Mouse (Mus musculus) adrenal gland, adult 18-20 months (tissue): ENCODE results near the gene Fasn. TPM values are rescaled to one million over a fixed set of nuclear protein-coding genes. Genes with fewer than 3 reads are reported as not detected.
"Not testable (repeated sequence)": the region's sequence is repeated elsewhere in the genome, so short reads cannot be mapped to it uniquely, and the experiment has no call there.

Experiments
- DNase-seq, 2 experiments: peaks; one replicate each; pipeline ENCODE4 v3.0.0; 2021 to 2022; ENCODE audit warnings: low spot score in 2 of 2
- total RNA-seq, 2 experiments: library from RNA; stranded (reverse); gene quantifications; 1 replicate in 1 of 2; 2 replicates in 1 of 2; pipeline ENCODE4 v1.2.3; 2021

Gene Fasn
- total RNA-seq, 2 experiments from 2014 or later = 2,155 to 5,020 TPM

- not testable (repeated sequence) for DNase-seq
Measured at GRCm38 (mm10) chr11:120767023-120767422, 57.3 kb downstream of the Fasn start.

DNA sequence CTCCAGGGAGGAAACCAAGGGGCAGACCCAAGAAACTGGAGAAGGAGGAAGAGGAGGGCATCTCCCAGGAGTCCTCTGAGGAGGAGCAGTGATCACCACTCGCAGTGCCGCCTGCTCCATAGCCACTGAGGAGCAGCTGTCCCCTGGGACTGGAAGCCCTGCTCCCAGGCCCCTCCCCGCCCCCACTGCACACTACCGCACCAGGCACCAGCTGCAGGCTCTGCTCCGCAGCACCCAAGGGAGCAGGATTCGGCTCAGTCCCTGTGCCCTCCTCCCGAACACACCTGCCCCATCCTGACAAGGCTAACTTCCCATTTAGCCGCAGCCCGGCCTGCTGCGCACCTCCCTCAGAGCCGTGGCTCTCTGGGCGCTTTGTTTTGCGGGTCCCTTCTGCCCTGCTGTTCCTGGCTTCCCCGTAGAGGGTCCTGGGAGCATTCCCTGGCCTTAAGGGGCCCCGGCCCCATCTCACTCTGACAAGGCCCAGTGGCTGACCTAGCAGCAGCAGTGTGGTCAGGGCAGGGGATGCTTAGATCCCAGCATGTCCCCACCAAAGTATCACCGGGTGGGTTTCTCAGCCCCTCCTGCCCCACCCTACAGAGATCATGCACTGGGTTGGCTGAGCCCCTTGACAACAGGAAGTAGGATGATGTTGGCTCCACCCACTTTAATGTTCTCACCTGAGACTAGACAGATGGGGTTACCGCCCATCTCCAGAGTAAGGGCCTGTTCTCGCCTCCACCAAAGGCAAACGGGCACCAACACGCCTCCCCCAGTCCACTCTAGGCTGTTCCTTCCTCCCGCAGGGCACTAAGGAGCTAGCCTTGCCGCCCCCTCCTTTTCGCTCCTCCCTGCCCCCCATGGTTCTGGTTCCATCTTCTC, 61.0 kb downstream of the Fasn start:
- not testable (repeated sequence) for DNase-seq

GRCm38 (mm10) chr11:120762672-120763041, 61.7 kb downstream of the Fasn start, which contains the start of gene Hmga1b:
Gene Hmga1b, plus strand, starts transcription at chr11:120762794.
- DNase-seq = not testable (repeated sequence)

DNA sequence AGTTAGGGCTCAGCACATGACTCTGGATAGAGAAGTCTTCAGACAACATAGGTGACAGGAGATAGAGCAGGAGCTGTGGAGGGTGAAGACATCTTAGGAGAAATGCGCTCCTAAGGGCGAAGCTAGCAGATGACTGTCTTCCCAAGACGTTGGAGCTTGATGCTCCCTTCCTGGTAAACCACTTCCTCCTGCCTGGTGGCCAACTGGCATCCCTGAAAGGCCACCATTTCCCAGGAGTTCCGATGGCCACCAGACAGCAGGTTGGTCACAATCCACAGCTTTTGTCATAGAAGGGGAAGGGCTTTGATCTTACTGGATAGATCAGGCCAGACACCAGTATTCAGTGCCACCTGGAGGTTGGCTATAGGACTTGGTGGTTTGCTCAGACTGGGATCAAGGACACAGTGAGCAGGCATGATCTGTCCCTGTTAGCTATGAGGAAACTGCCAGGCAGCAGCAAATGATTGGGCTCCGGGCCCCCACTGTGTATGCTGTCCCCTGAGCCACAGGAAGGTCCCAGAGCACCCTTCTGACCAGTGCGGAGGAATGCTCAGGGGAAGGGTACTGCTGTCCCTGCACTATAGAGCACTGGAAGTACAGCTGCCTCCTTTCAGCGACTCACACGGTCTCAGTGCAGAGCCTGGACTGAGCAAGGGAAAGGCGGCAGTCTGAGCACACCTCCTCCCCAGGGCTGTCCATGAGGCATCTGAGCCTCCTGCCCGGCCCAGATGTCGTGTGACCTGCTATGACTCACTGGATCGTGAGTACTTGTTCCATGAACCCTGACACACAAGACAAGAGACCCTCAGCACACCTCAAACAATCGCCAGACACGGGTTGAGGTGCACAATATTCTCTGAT, 62.3 kb downstream of the Fasn start:
- no peak for DNase-seq

DNA sequence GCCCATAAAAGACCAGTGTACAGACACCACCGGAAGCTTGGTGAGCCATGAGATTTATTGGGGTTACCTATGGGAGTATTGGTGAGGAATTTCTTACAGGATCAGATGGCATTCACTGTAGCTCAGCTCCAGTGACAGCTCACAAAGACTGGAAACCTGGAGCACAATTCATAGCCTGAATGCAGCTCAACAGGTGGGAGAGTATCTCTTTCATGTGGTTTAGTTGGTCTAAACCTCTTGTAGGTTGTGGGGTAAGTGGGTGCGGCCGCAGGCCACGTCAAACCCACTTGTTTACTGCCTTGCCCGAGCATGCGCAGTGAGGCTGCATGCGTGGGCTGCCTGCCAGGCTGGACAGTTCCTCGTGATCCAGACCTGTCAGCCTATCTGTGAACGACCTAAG, 64.1 kb downstream of the Fasn start:
- no peak for DNase-seq

Other genes with a start within 250 kb of the Fasn start
- gene Arhgdia, start 242.9 kb downstream of the Fasn start, total RNA-seq = 100 to 1,000 TPM; 326 to 340 TPM
- 10 to 100 TPM; 80.7 to 92.4 TPM for gene Alyref, start 226.2 kb downstream of the Fasn start, total RNA-seq
- 10 to 100 TPM; 75.5 to 95.4 TPM for gene Anapc11, start 226.1 kb downstream of the Fasn start, total RNA-seq
- 1 to 10 TPM in 1 of 2 experiments, not detected in 1; 1.2 TPM for gene Npb, start 216.1 kb downstream of the Fasn start, total RNA-seq
- gene Pcyt2, start 206.6 kb downstream of the Fasn start, total RNA-seq = 100 to 1,000 TPM; 300 to 301 TPM
- 10 to 100 TPM; 34.3 to 70.6 TPM for gene Sirt7, start 199.3 kb downstream of the Fasn start, total RNA-seq
- gene Mafg, start 190.9 kb downstream of the Fasn start, total RNA-seq = 10 to 100 TPM; 56.3 to 69.3 TPM
- gene Pycr1, start 180.8 kb downstream of the Fasn start, total RNA-seq = 1 to 10 TPM; 1.4 to 2.1 TPM
- under 1 TPM in 1 of 2 experiments, not detected in 1; 0.99 TPM for gene Myadml2, start 176.4 kb downstream of the Fasn start, total RNA-seq
- gene Notum, start 163.4 kb downstream of the Fasn start, total RNA-seq = 1 to 10 TPM; 2.8 to 6.6 TPM
- gene Aspscr1, start 151.6 kb downstream of the Fasn start, total RNA-seq = 10 to 100 TPM; 62.6 to 77.7 TPM
- 10 to 100 TPM; 46.3 to 52.8 TPM for gene Cenpx, start 110.8 kb downstream of the Fasn start, total RNA-seq
- gene Lrrc45, start 110.6 kb downstream of the Fasn start, total RNA-seq = 10 to 100 TPM; 24.6 to 30.3 TPM
- gene Rac3, start 103.1 kb downstream of the Fasn start, total RNA-seq = 10 to 100 TPM in 1 of 2 experiments, 1 to 10 TPM in 1; 6.6 to 15.5 TPM
- gene Dcxr, start 97.3 kb downstream of the Fasn start, total RNA-seq = 100 to 1,000 TPM in 1 of 2 experiments, 10 to 100 TPM in 1; 27.6 to 104 TPM
- gene Cbr2, start 92.4 kb downstream of the Fasn start, total RNA-seq = 10 to 100 TPM in 1 of 2 experiments, 1 to 10 TPM in 1; 6.4 to 14.9 TPM
- gene Hmga1b, start 61.8 kb downstream of the Fasn start, total RNA-seq = 10 to 100 TPM; 10.1 to 14.6 TPM
- 10 to 100 TPM; 18.5 to 19.4 TPM for gene Rfng, start 40.3 kb downstream of the Fasn start, total RNA-seq
- 100 to 1,000 TPM; 118 to 138 TPM for gene Gps1, start 40.3 kb downstream of the Fasn start, total RNA-seq
- gene Dus1l, start 28.1 kb downstream of the Fasn start, total RNA-seq = 10 to 100 TPM; 47.8 to 57.2 TPM
- gene Ccdc57, start 108.3 kb upstream of the Fasn start, total RNA-seq = 10 to 100 TPM; 12.8 to 21.3 TPM
- 1 to 10 TPM; 1.3 to 4.4 TPM for gene Slc16a3, start 123.9 kb upstream of the Fasn start, total RNA-seq
- 100 to 1,000 TPM; 108 to 127 TPM for gene Csnk1d, start 166.8 kb upstream of the Fasn start, total RNA-seq
- 1 to 10 TPM in 1 of 2 experiments, under 1 TPM in 1; 0.43 to 1.3 TPM for gene Cd7, start 214.9 kb upstream of the Fasn start, total RNA-seq
- gene Sectm1b, start 239.0 kb upstream of the Fasn start, total RNA-seq = under 1 TPM in 1 of 2 experiments, not detected in 1; 0.27 TPM